ENCODE assay signal across 9 mouse cellular contexts in genomic region chr12:104067549-104067948, GRCm38 (mm10). TPM values are rescaled to one million over a fixed set of nuclear protein-coding genes. Genes with fewer than 3 reads are reported as not detected.
A peak's percentile ranks its signal among the peaks of the same experiment; 100 is the strongest.
DNase-seq lines count a peak whose midpoint lies in the region; ATAC-seq and TF ChIP-seq lines count a peak whose summit lies in the region.
"Had no signal": no experiment of that assay in that cellular context is flagged by ENCODE, and none has a peak within 500 bp of the region (broad histone marks: within the 10 kb centered on the region; RNA-seq: fewer than 3 reads in every experiment).

No protein-coding gene starts in this region.

- H3K4me3 ChIP-seq in forebrain, postnatal 0 days (ENCODE audit: low read depth, low read length) = peak overlapping the region; percentile 17; the same call in 1 of the 2 replicates
- H3K4me3 ChIP-seq in hindbrain, embryonic 10.5 days = no peak overlapping the region

- no peak for TF ChIP-seq CTCF in forebrain, postnatal 0 days (IDR thresholded peaks at IDR 0.05; ENCODE audit: low read depth)

- WGBS in forebrain, postnatal 0 days = 11% methylated on average over 4 of the region's 4 CpGs
- WGBS in hindbrain, embryonic 10.5 days = 43% methylated on average over 4 of the region's 4 CpGs

- no peaks in the 10 kb centered on the region for H3K27me3 ChIP-seq in forebrain, postnatal 0 days (ENCODE audit: insufficient read depth, low read length)
- H3K27me3 ChIP-seq in hindbrain, embryonic 10.5 days (ENCODE audit: insufficient read depth, poor library complexity, severe bottlenecking) = no peaks in the 10 kb centered on the region

- H3K9me3 ChIP-seq in forebrain, postnatal 0 days (ENCODE audit: low read length) = no peaks in the 10 kb centered on the region
- no peaks in the 10 kb centered on the region for H3K9me3 ChIP-seq in hindbrain, embryonic 10.5 days

- H3K27ac ChIP-seq in forebrain, postnatal 0 days (ENCODE audit: low read depth, low read length) = no peak overlapping the region
- H3K27ac ChIP-seq in hindbrain, embryonic 10.5 days = peak overlapping the region; percentile 50

- peak overlapping the region; percentile 29; the same call in 1 of the 2 replicates for H3K4me2 ChIP-seq in forebrain, postnatal 0 days (ENCODE audit: low read depth)

- DNase-seq in R1 (ENCODE audit: low read depth, low spot score) = peak; percentile 44
- DNase-seq in cerebellum, adult 11 months = peak; percentile 24
- DNase-seq in forebrain, postnatal 0 days = peak; percentile 73
- DNase-seq in hindbrain, embryonic 10.5 days (ENCODE audit: low spot score) = peak; percentile 11
- DNase-seq in layer of hippocampus, adult 8-10 months (ENCODE audit: low spot score in 2 of 2) = peak; percentile 69 to 75
- peak; percentile 56 to 63 for DNase-seq in lung, postnatal 4 days
- peak; percentile 79 to 81 for DNase-seq in right cerebral cortex, postnatal 10 days (ENCODE audit: low spot score in 2 of 2)
- DNase-seq in urinary bladder, postnatal 25 days (ENCODE audit: low spot score) = no peak

- H3K36me3 ChIP-seq in forebrain, postnatal 0 days (ENCODE audit: insufficient read depth) = no peaks in the 10 kb centered on the region
- no peaks in the 10 kb centered on the region for H3K36me3 ChIP-seq in hindbrain, embryonic 10.5 days

- H3K4me1 ChIP-seq in forebrain, postnatal 0 days (ENCODE audit: insufficient read depth) = no peaks in the 10 kb centered on the region
- H3K4me1 ChIP-seq in hindbrain, embryonic 10.5 days (replicated peaks) = no peaks in the 10 kb centered on the region

- ATAC-seq in forebrain, postnatal 0 days = peak; percentile 82

- no peak overlapping the region for H3K9ac ChIP-seq in forebrain, postnatal 0 days

RNA-seq across cellular contexts. Expression of gene Serpina12, which starts 23.3 kb away (rescaled TPM):
- not detected in 2 replicates for total RNA-seq in forebrain, postnatal 0 days (2014; rRNA removed)
- polyA plus RNA-seq in forebrain, postnatal 0 days (2015; fragmentation: Nextera tagmentation; extraction: Ambion mirVana) = not detected in 2 replicates
- polyA plus RNA-seq in hindbrain, embryonic 10.5 days (2016; fragmentation: Nextera tagmentation; extraction: Ambion mirVana) = not detected in 2 replicates
- not detected for total RNA-seq in layer of hippocampus, adult 8-10 months (2022)
- polyA plus RNA-seq: cortical plate, adult 2 months had no signal

RNA-seq across cellular contexts. Expression of gene Serpina5, which starts 33.4 kb away (rescaled TPM):
- not detected in 2 replicates for total RNA-seq in forebrain, postnatal 0 days (2014; rRNA removed)
- not detected in 2 replicates for polyA plus RNA-seq in forebrain, postnatal 0 days (2015; fragmentation: Nextera tagmentation; extraction: Ambion mirVana)
- not detected in 2 replicates for polyA plus RNA-seq in hindbrain, embryonic 10.5 days (2016; fragmentation: Nextera tagmentation; extraction: Ambion mirVana)
- not detected for total RNA-seq in layer of hippocampus, adult 8-10 months (2022)
- polyA plus RNA-seq: cortical plate, adult 2 months had no signal

RNA-seq across cellular contexts. Expression of gene Serpina3a, which starts 45.0 kb away (rescaled TPM):
- not detected in 2 replicates for total RNA-seq in forebrain, postnatal 0 days (2014; rRNA removed)
- not detected in 2 replicates for polyA plus RNA-seq in forebrain, postnatal 0 days (2015; fragmentation: Nextera tagmentation; extraction: Ambion mirVana)
- not detected in 2 replicates for polyA plus RNA-seq in hindbrain, embryonic 10.5 days (2016; fragmentation: Nextera tagmentation; extraction: Ambion mirVana)
- not detected for total RNA-seq in layer of hippocampus, adult 8-10 months (2022)
- polyA plus RNA-seq: cortical plate, adult 2 months had no signal

RNA-seq across cellular contexts. Expression of gene Serpina9, which starts 54.0 kb away (rescaled TPM):
- total RNA-seq in forebrain, postnatal 0 days (2014; rRNA removed) = 0.38 TPM in 1 of 2 replicates, not detected in the other
- 0.15 and 0.23 TPM in 2 replicates for polyA plus RNA-seq in forebrain, postnatal 0 days (2015; fragmentation: Nextera tagmentation; extraction: Ambion mirVana)
- polyA plus RNA-seq in hindbrain, embryonic 10.5 days (2016; fragmentation: Nextera tagmentation; extraction: Ambion mirVana) = not detected in 2 replicates
- under 1 TPM; 0.10 to 0.32 (median 0.14) TPM for total RNA-seq in layer of hippocampus, adult 8-10 months (2022)
